17 mouse cellular contexts compared by ENCODE assay signal in genomic region chr3:106494417-106494950, GRCm38 (mm10). TPM values are rescaled to one million over a fixed set of nuclear protein-coding genes. Genes with fewer than 3 reads are reported as not detected.
DNase-seq lines count a peak whose midpoint lies in the region; ATAC-seq and TF ChIP-seq lines count a peak whose summit lies in the region.
"Had no signal": no experiment of that assay in that cellular context is flagged by ENCODE, and none has a peak within 500 bp of the region (broad histone marks: within the 10 kb centered on the region; RNA-seq: fewer than 3 reads in every experiment).

No protein-coding gene starts in this region.

- ATAC-seq in heart, embryonic 16.5 days (replicated peaks; ENCODE audit: extremely low read depth, insufficient read depth, low FRiP score) = peak; percentile 56; the same call in 1 of the 2 replicates
- peak; percentile 69 for ATAC-seq in liver, embryonic 14.5 days (ENCODE audit: insufficient read depth)
- ATAC-seq: forebrain, embryonic 13.5 days; midbrain, embryonic 13.5 days had no signal

- TF ChIP-seq EP300 in MEL (IDR thresholded peaks at IDR 0.05; ENCODE audit: low read depth in 1 of 2, low read length in 2 of 2) = no peak
- peak; percentile 55 for TF ChIP-seq EP300 in liver, embryonic 14.5 days (IDR thresholded peaks at IDR 0.05; ENCODE audit: low read depth)

- no peaks in the 10 kb centered on the region for H3K79me2 ChIP-seq in MEL (ENCODE audit: control insufficient read depth, insufficient read depth, low read length, poor library complexity)

- TF ChIP-seq RAD21 in MEL (IDR thresholded peaks at IDR 0.05; ENCODE audit: low read depth, low read length) = no peak

- 25% methylated on average over 1 of the region's 1 CpGs for WGBS in heart, embryonic 16.5 days
- 23% methylated on average over 1 of the region's 1 CpGs for WGBS in liver, embryonic 14.5 days (ENCODE audit: insufficient replicate concordance)
- WGBS in thymus, adult 2 months = 98% methylated on average over 1 of the region's 1 CpGs
- WGBS in embryonic facial prominence, embryonic 10.5 days = 87% methylated on average over 1 of the region's 1 CpGs

- TF ChIP-seq POLR2A in MEL (IDR thresholded peaks at IDR 0.05; ENCODE audit: control insufficient read depth in 1 of 2, insufficient read depth in 1 of 2, low read depth in 1 of 2, low read length in 2 of 2, poor library complexity in 1 of 2) = no peak
- TF ChIP-seq POLR2A in thymus, adult 2 months (IDR thresholded peaks at IDR 0.05; ENCODE audit: control insufficient read depth, extremely low read depth, insufficient read depth, low read length, poor library complexity) = no peak

- no peak overlapping the region for H3K4me3 ChIP-seq in MEL (ENCODE audit: control insufficient read depth in 1 of 2, insufficient read depth in 1 of 2, low read depth in 2 of 2, low read length in 2 of 2)
- no peak overlapping the region for H3K4me3 ChIP-seq in heart, embryonic 16.5 days (ENCODE audit: low read length)
- H3K4me3 ChIP-seq in liver, embryonic 14.5 days (ENCODE audit: insufficient read depth in 1 of 2, low read depth in 2 of 2, low read length in 2 of 2) = no peak overlapping the region
- no peak overlapping the region for H3K4me3 ChIP-seq in thymus, adult 2 months (ENCODE audit: control insufficient read depth, insufficient read depth, low read length)
- no peak overlapping the region for H3K4me3 ChIP-seq in embryonic facial prominence, embryonic 10.5 days
- H3K4me3 ChIP-seq: embryonic facial prominence, embryonic 12.5 days; forebrain, embryonic 13.5 days; hindbrain, embryonic 15.5 days; midbrain, embryonic 13.5 days; neural tube, embryonic 12.5 days had no signal

- no peak overlapping the region for H3K4me2 ChIP-seq in heart, embryonic 16.5 days (ENCODE audit: low read depth, low read length)
- H3K4me2 ChIP-seq in liver, embryonic 14.5 days (ENCODE audit: low read depth) = peak overlapping the region; percentile 31
- H3K4me2 ChIP-seq: embryonic facial prominence, embryonic 12.5 days; forebrain, embryonic 13.5 days; hindbrain, embryonic 15.5 days; midbrain, embryonic 13.5 days; neural tube, embryonic 12.5 days had no signal

- peak; percentile 35 for DNase-seq in MEL (ENCODE audit: low read depth, low spot score)
- peak; percentile 75 for DNase-seq in adipocyte (ENCODE audit: low spot score)
- DNase-seq in liver, embryonic 14.5 days (ENCODE audit: low read depth in 3 of 3, low spot score in 3 of 3) = peak in 2 of 3 experiments; percentile 38 to 45
- no peak for DNase-seq in thymus, adult 2 months
- DNase-seq in testis, postnatal 14 days (ENCODE audit: low spot score) = no peak
- DNase-seq in embryonic facial prominence, embryonic 10.5 days (ENCODE audit: low spot score) = no peak
- DNase-seq: adrenal gland, postnatal 36 days; cerebellum, adult 2 months; gastrocnemius, postnatal 10 days; right cerebral cortex, adult 18-20 months had no signal

- H3K36me3 ChIP-seq in MEL (ENCODE audit: control insufficient read depth in 1 of 2, insufficient read depth in 2 of 2, low read length in 2 of 2) = peaks cover 0 to 42% of the 10 kb centered on the region in 2 experiments
- no peaks in the 10 kb centered on the region for H3K36me3 ChIP-seq in heart, embryonic 16.5 days (ENCODE audit: control insufficient read depth, insufficient read depth)
- H3K36me3 ChIP-seq in liver, embryonic 14.5 days (replicated peaks; ENCODE audit: control insufficient read depth, insufficient read depth, low read depth) = no peaks in the 10 kb centered on the region
- peaks cover under 1% of the 10 kb centered on the region; the same call in 1 of the 2 replicates for H3K36me3 ChIP-seq in thymus, adult 2 months (ENCODE audit: control insufficient read depth, insufficient read depth, low read length)
- H3K36me3 ChIP-seq in embryonic facial prominence, embryonic 10.5 days (replicated peaks) = peaks cover 4% of the 10 kb centered on the region; the same call in 1 of the 2 replicates
- H3K36me3 ChIP-seq: embryonic facial prominence, embryonic 12.5 days; hindbrain, embryonic 15.5 days; midbrain, embryonic 13.5 days; neural tube, embryonic 12.5 days had no signal

- no peak overlapping the region for H3K9ac ChIP-seq in MEL (ENCODE audit: control insufficient read depth, low read depth, low read length, poor library complexity, severe bottlenecking)
- no peak overlapping the region for H3K9ac ChIP-seq in heart, embryonic 16.5 days (ENCODE audit: low read length)
- H3K9ac ChIP-seq in liver, embryonic 14.5 days (replicated peaks) = no peak overlapping the region
- H3K9ac ChIP-seq: embryonic facial prominence, embryonic 12.5 days; forebrain, embryonic 13.5 days; hindbrain, embryonic 15.5 days; midbrain, embryonic 13.5 days; neural tube, embryonic 12.5 days had no signal

- no peak for TF ChIP-seq CTCF in MEL (IDR thresholded peaks at IDR 0.05 in 2 of 3, conservative IDR thresholded peaks at IDR 0.05 in 1 of 3; ENCODE audit: control insufficient read depth in 1 of 3, insufficient read depth in 1 of 3, low read depth in 2 of 3, low read length in 3 of 3, poor library complexity in 1 of 3, severe bottlenecking in 1 of 3)
- TF ChIP-seq CTCF in liver, embryonic 14.5 days (IDR thresholded peaks at IDR 0.05; ENCODE audit: low read depth) = no peak
- no peak for TF ChIP-seq CTCF in thymus, adult 2 months (IDR thresholded peaks at IDR 0.05; ENCODE audit: borderline replicate concordance, control insufficient read depth, extremely low read depth, insufficient read depth, low read length, poor library complexity)

- peaks cover 32 to 36% of the 10 kb centered on the region in 2 experiments for H3K4me1 ChIP-seq in MEL (ENCODE audit: control insufficient read depth in 1 of 2, insufficient read depth in 2 of 2, low read length in 2 of 2)
- peaks cover 16% of the 10 kb centered on the region for H3K4me1 ChIP-seq in heart, embryonic 16.5 days (ENCODE audit: control insufficient read depth, insufficient read depth, low read length)
- peaks cover 54 to 60% of the 10 kb centered on the region in 2 experiments for H3K4me1 ChIP-seq in liver, embryonic 14.5 days (replicated peaks; ENCODE audit: control insufficient read depth in 2 of 2, insufficient read depth in 2 of 2, low read length in 1 of 2)
- 0 out of 2 replicates have a peak, but pooled peaks cover 3% of the 10 kb centered on the region for H3K4me1 ChIP-seq in thymus, adult 2 months (replicated peaks; ENCODE audit: control insufficient read depth, insufficient read depth, low read length)
- H3K4me1 ChIP-seq in embryonic facial prominence, embryonic 10.5 days = no peaks in the 10 kb centered on the region
- H3K4me1 ChIP-seq: embryonic facial prominence, embryonic 12.5 days; forebrain, embryonic 13.5 days; hindbrain, embryonic 15.5 days; midbrain, embryonic 13.5 days; neural tube, embryonic 12.5 days had no signal

- H3K9me3 ChIP-seq in MEL (replicated peaks; ENCODE audit: insufficient read depth, low read length) = no peaks in the 10 kb centered on the region
- no peaks in the 10 kb centered on the region for H3K9me3 ChIP-seq in heart, embryonic 16.5 days (replicated peaks; ENCODE audit: control insufficient read depth, low read length)
- no peaks in the 10 kb centered on the region for H3K9me3 ChIP-seq in liver, embryonic 14.5 days (ENCODE audit: control insufficient read depth, low read length)
- H3K9me3 ChIP-seq in embryonic facial prominence, embryonic 10.5 days = no peaks in the 10 kb centered on the region
- H3K9me3 ChIP-seq: embryonic facial prominence, embryonic 12.5 days; forebrain, embryonic 13.5 days; hindbrain, embryonic 15.5 days; midbrain, embryonic 13.5 days; neural tube, embryonic 12.5 days had no signal

- H3K27me3 ChIP-seq in MEL (ENCODE audit: control insufficient read depth in 1 of 2, insufficient read depth in 2 of 2, low read length in 2 of 2) = no peaks in the 10 kb centered on the region
- no peaks in the 10 kb centered on the region for H3K27me3 ChIP-seq in heart, embryonic 16.5 days (ENCODE audit: control insufficient read depth, insufficient read depth, low read length)
- H3K27me3 ChIP-seq in liver, embryonic 14.5 days (ENCODE audit: control insufficient read depth, insufficient read depth, low read length) = no peaks in the 10 kb centered on the region
- no peaks in the 10 kb centered on the region for H3K27me3 ChIP-seq in thymus, adult 2 months (ENCODE audit: control insufficient read depth, insufficient read depth, low read length)
- H3K27me3 ChIP-seq in embryonic facial prominence, embryonic 10.5 days (replicated peaks; ENCODE audit: low read depth, poor library complexity, severe bottlenecking) = no peaks in the 10 kb centered on the region
- H3K27me3 ChIP-seq: embryonic facial prominence, embryonic 12.5 days; forebrain, embryonic 13.5 days; hindbrain, embryonic 15.5 days; midbrain, embryonic 13.5 days; neural tube, embryonic 12.5 days had no signal

- H3K27ac ChIP-seq in MEL (ENCODE audit: control insufficient read depth, low read depth, low read length) = no peak overlapping the region
- H3K27ac ChIP-seq in heart, embryonic 16.5 days (ENCODE audit: low read length) = peak overlapping the region; percentile 66
- no peak overlapping the region; the same call in 1 of the 2 replicates for H3K27ac ChIP-seq in liver, embryonic 14.5 days
- no peak overlapping the region for H3K27ac ChIP-seq in thymus, adult 2 months (ENCODE audit: control insufficient read depth, insufficient read depth, low read length)
- no peak overlapping the region for H3K27ac ChIP-seq in embryonic facial prominence, embryonic 10.5 days (replicated peaks)
- H3K27ac ChIP-seq: embryonic facial prominence, embryonic 12.5 days; forebrain, embryonic 13.5 days; hindbrain, embryonic 15.5 days; kidney, postnatal 0 days; midbrain, embryonic 13.5 days; neural tube, embryonic 12.5 days had no signal

RNA-seq across cellular contexts. Expression of gene Dennd2d, which starts 12.3 kb away (rescaled TPM):
- 4.0 and 4.5 TPM in 2 replicates for total RNA-seq in MEL (2012; rRNA removed)
- polyA plus RNA-seq in MEL (2012; ENCODE audit: insufficient read depth in 1 of 2, insufficient read length in 2 of 2, low read depth in 1 of 2, low replicate concordance in 2 of 2, missing spikeins in 1 of 2) = 1 to 10 TPM in 1 of 2 experiments, not detected in 1; 8.0 TPM
- polyA plus RNA-seq in heart, embryonic 16.5 days (2015; fragmentation: Nextera tagmentation; extraction: Ambion mirVana) = 4.0 and 7.4 TPM in 2 replicates
- polyA plus RNA-seq in liver, embryonic 14.5 days (2012; rRNA removed) = 1.7 and 2.1 TPM in 2 replicates
- polyA plus RNA-seq in liver, embryonic 14.5 days (2014; fragmentation: Nextera tagmentation; extraction: Ambion mirVana) = 4.0 and 4.2 TPM in 2 replicates
- polyA plus RNA-seq in thymus, adult 2 months (2012; rRNA removed) = 39.5 and 47.6 TPM in 2 replicates
- 1.1 and 1.3 TPM in 2 replicates for polyA plus RNA-seq in embryonic facial prominence, embryonic 10.5 days (2016; fragmentation: Nextera tagmentation; extraction: Ambion mirVana)

RNA-seq across cellular contexts. Expression of gene Dram2, which starts 53.1 kb away (rescaled TPM):
- 14.1 and 16.7 TPM in 2 replicates for total RNA-seq in MEL (2012; rRNA removed)
- polyA plus RNA-seq in MEL (2012; ENCODE audit: insufficient read depth in 1 of 2, insufficient read length in 2 of 2, low read depth in 1 of 2, low replicate concordance in 2 of 2, missing spikeins in 1 of 2) = 10 to 100 TPM in 1 of 2 experiments, not detected in 1; 20.1 TPM
- 73.8 and 80.1 TPM in 2 replicates for polyA plus RNA-seq in heart, embryonic 16.5 days (2015; fragmentation: Nextera tagmentation; extraction: Ambion mirVana)
- polyA plus RNA-seq in liver, embryonic 14.5 days (2012; rRNA removed) = 14.3 and 15.8 TPM in 2 replicates
- polyA plus RNA-seq in liver, embryonic 14.5 days (2014; fragmentation: Nextera tagmentation; extraction: Ambion mirVana) = 28.3 and 29.9 TPM in 2 replicates
- polyA plus RNA-seq in thymus, adult 2 months (2012; rRNA removed) = 19.9 and 28.3 TPM in 2 replicates
- 32.8 and 35.3 TPM in 2 replicates for polyA plus RNA-seq in embryonic facial prominence, embryonic 10.5 days (2016; fragmentation: Nextera tagmentation; extraction: Ambion mirVana)

RNA-seq across cellular contexts. Expression of gene Cept1, which starts 53.1 kb away (rescaled TPM):
- total RNA-seq in MEL (2012; rRNA removed) = 26.0 and 32.0 TPM in 2 replicates
- polyA plus RNA-seq in MEL (2012; ENCODE audit: insufficient read depth in 1 of 2, insufficient read length in 2 of 2, low read depth in 1 of 2, low replicate concordance in 2 of 2, missing spikeins in 1 of 2) = 10 to 100 TPM in 1 of 2 experiments, not detected in 1; 15.9 TPM
- 34.8 and 35.1 TPM in 2 replicates for polyA plus RNA-seq in heart, embryonic 16.5 days (2015; fragmentation: Nextera tagmentation; extraction: Ambion mirVana)
- 10.1 and 10.8 TPM in 2 replicates for polyA plus RNA-seq in liver, embryonic 14.5 days (2012; rRNA removed)
- polyA plus RNA-seq in liver, embryonic 14.5 days (2014; fragmentation: Nextera tagmentation; extraction: Ambion mirVana) = 27.1 and 27.6 TPM in 2 replicates
- polyA plus RNA-seq in thymus, adult 2 months (2012; rRNA removed) = 22.7 and 24.4 TPM in 2 replicates
- polyA plus RNA-seq in embryonic facial prominence, embryonic 10.5 days (2016; fragmentation: Nextera tagmentation; extraction: Ambion mirVana) = 39.5 and 40.8 TPM in 2 replicates

Comparison
In these comparisons a context has a peak if more than half of its experiments do, and no peak if none do; other contexts are left out.
1. DNase-seq: peak in MEL (single experiment), adipocyte (single experiment) and liver, embryonic 14.5 days (2 of 3); none in thymus, adult 2 months (single experiment), testis, postnatal 14 days (single experiment) and embryonic facial prominence, embryonic 10.5 days (single experiment).